Mouse (Mus musculus) intestine, postnatal 0 days (tissue): ENCODE results near the gene Foxp4. TPM values are rescaled to one million over a fixed set of nuclear protein-coding genes. Genes with fewer than 3 reads are reported as not detected.

Experiments used
- ATAC-seq: fragments of 200-750 bp; cut with Nextera tagmentation; 2 replicates; pipeline ENCODE4 v1.8.0; 2017; ENCODE audit warnings: mild to moderate bottlenecking, moderate TSS enrichment, moderate library complexity
- H3K27ac ChIP-seq: fragments of 300-500 bp; sonication (generic); 2 replicates; pipeline ENCODE4 v1.5.1; 2014; ENCODE audit warnings: mild to moderate bottlenecking, low read depth, low read length, moderate library complexity
- H3K27me3 ChIP-seq: fragments of 300-500 bp; sonication (generic); replicated peaks from 2 replicates; pipeline ENCODE4 v1.6.1; 2014; ENCODE audit warnings: low read length, mixed read lengths; ENCODE audit not compliant: control insufficient read depth, insufficient read depth
- H3K36me3 ChIP-seq: fragments of 300-500 bp; sonication (generic); 2 replicates; pipeline ENCODE4 v1.6.1; 2014; ENCODE audit warnings: mild to moderate bottlenecking, moderate library complexity; ENCODE audit not compliant: control insufficient read depth, insufficient read depth
- H3K4me1 ChIP-seq: fragments of 300-500 bp; sonication (generic); replicated peaks from 2 replicates; pipeline ENCODE4 v1.6.1; 2014; ENCODE audit warnings: antibody characterized with exemption, low read length, mixed read lengths; ENCODE audit not compliant: control insufficient read depth, insufficient read depth
- H3K4me2 ChIP-seq: fragments of 300-500 bp; sonication (generic); replicated peaks from 2 replicates; pipeline ENCODE4 v1.6.1; 2014; ENCODE audit warnings: low read depth, mild to moderate bottlenecking, moderate library complexity
- H3K4me3 ChIP-seq: fragments of 300-500 bp; sonication (generic); 2 replicates; pipeline ENCODE4 v1.5.1; 2014; ENCODE audit warnings: low read depth, low read length
- H3K9ac ChIP-seq: fragments of 300-500 bp; sonication (generic); 2 replicates; pipeline ENCODE4 v1.6.1; 2014; ENCODE audit warnings: mild to moderate bottlenecking, low read depth, low read length
- H3K9me3 ChIP-seq: fragments of 300-500 bp; sonication (generic); 2 replicates; pipeline ENCODE4 v1.6.1; 2016; ENCODE audit warnings: mixed run types; ENCODE audit not compliant: control insufficient read depth
- CTCF ChIP-seq: sonication (generic); IDR thresholded peaks from 2 replicates; pipeline ENCODE4 v1.5.1; 2016; ENCODE audit warnings: low read depth, mild to moderate bottlenecking, control low read depth, antibody characterized with exemption, moderate library complexity
- WGBS: fragments of 180-500 bp; shearing (Covaris S2); extraction: QIAGEN DNeasy Blood & Tissue Kit; methylation state at CpG from one replicate; pipeline ENCODE4 v1.1.7; 2014; 5-methylcytosine and 5-hydroxymethylcytosine counted together
- polyA plus RNA-seq: library from polyadenylated mRNA; unstranded; fragments of >200 nt; fragmentation: Nextera tagmentation; extraction: Ambion mirVana; gene quantifications from 2 replicates; pipeline ENCODE4 v1.2.1, GENCODE M21; 2015

The Foxp4 gene
- polyA plus RNA-seq, 1 experiment from 2014 or later, result 12.9 TPM

- Histone ChIP-seq H3K36me3 (no peaks in the 10 kb centered on the region), H3K4me2 (peak overlapping the region; percentile 49), H3K27ac (peak overlapping the region; percentile 77), H3K9ac (no peak overlapping the region; the same call in 1 of the 2 replicates), H3K27me3 (no peaks in the 10 kb centered on the region), H3K4me1 (peaks cover 15% of the 10 kb centered on the region), H3K4me3 (no peak overlapping the region), H3K9me3 (no peaks in the 10 kb centered on the region)
- WGBS, result 10% methylated on average over 12 of the region's 12 CpGs
- peak; percentile 86 for ATAC-seq
- no peak for TF ChIP-seq CTCF
These were observed 30.8 kb upstream of the Foxp4 start for GRCm38 (mm10) chr17:47955054-47955741.

- Histone ChIP-seq H3K27ac (peak overlapping the region; percentile 70), H3K4me2 (0 out of 2 replicates have a peak overlapping the region, but pooled peaks have one; percentile 13), H3K27me3 (no peaks in the 10 kb centered on the region), H3K9me3 (no peaks in the 10 kb centered on the region), H3K36me3 (no peaks in the 10 kb centered on the region), H3K9ac (no peak overlapping the region), H3K4me3 (no peak overlapping the region), H3K4me1 (peaks cover 15% of the 10 kb centered on the region)
- WGBS, result 47% methylated on average over 5 of the region's 5 CpGs
- no peak for TF ChIP-seq CTCF
- no peak for ATAC-seq
These were observed 28.8 kb upstream of the Foxp4 start for GRCm38 (mm10) chr17:47953231-47953630.

- H3K27me3 ChIP-seq, result no peaks in the 10 kb centered on the region
- no peaks in the 10 kb centered on the region for H3K36me3 ChIP-seq
- peak overlapping the region; percentile 13; the same call in 1 of the 2 replicates for H3K4me2 ChIP-seq
- 15% methylated on average over 12 of the region's 12 CpGs for WGBS
- ATAC-seq, result peak; percentile 8; the same call in 1 of the 2 replicates
- H3K9ac ChIP-seq, result no peak overlapping the region
- H3K4me1 ChIP-seq, result peaks cover 15% of the 10 kb centered on the region
- H3K27ac ChIP-seq, result peak overlapping the region; percentile 70
- H3K4me3 ChIP-seq, result no peak overlapping the region
- no peak for TF ChIP-seq CTCF
- H3K9me3 ChIP-seq, result no peaks in the 10 kb centered on the region
These were observed 28.1 kb upstream of the Foxp4 start for GRCm38 (mm10) chr17:47952368-47953081.

- Histone ChIP-seq H3K9me3 (no peaks in the 10 kb centered on the region), H3K4me1 (peaks cover 15% of the 10 kb centered on the region), H3K27me3 (no peaks in the 10 kb centered on the region), H3K9ac (no peak overlapping the region), H3K4me2 (no peak overlapping the region), H3K36me3 (no peaks in the 10 kb centered on the region), H3K27ac (no peak overlapping the region), H3K4me3 (no peak overlapping the region)
- TF ChIP-seq CTCF, result no peak
- no peak for ATAC-seq
- 76% methylated on average over 13 of the region's 13 CpGs for WGBS
These were observed 27.0 kb upstream of the Foxp4 start for GRCm38 (mm10) chr17:47951452-47951851.

GRCm38 (mm10) chr17:47950831-47951230 is 26.4 kb upstream of the Foxp4 start:
- Histone ChIP-seq H3K9me3 (no peaks in the 10 kb centered on the region), H3K4me1 (peaks cover 15% of the 10 kb centered on the region), H3K27ac (no peak overlapping the region), H3K4me2 (no peak overlapping the region), H3K27me3 (no peaks in the 10 kb centered on the region), H3K9ac (no peak overlapping the region), H3K4me3 (no peak overlapping the region), H3K36me3 (no peaks in the 10 kb centered on the region)
- no peak for ATAC-seq
- TF ChIP-seq CTCF, result no peak
- 85% methylated on average over 5 of the region's 5 CpGs for WGBS

- TF ChIP-seq CTCF, result no peak
- Histone ChIP-seq H3K9me3 (no peaks in the 10 kb centered on the region), H3K9ac (no peak overlapping the region), H3K36me3 (no peaks in the 10 kb centered on the region), H3K4me3 (no peak overlapping the region), H3K27me3 (no peaks in the 10 kb centered on the region), H3K27ac (no peak overlapping the region), H3K4me1 (peaks cover 15% of the 10 kb centered on the region), H3K4me2 (no peak overlapping the region)
- no peak for ATAC-seq
- WGBS, result 90% methylated on average over 12 of the region's 12 CpGs
These were observed 25.0 kb upstream of the Foxp4 start for GRCm38 (mm10) chr17:47949441-47949840.
